Mouse (Mus musculus) spleen, postnatal 4 days (tissue): ENCODE measurements around the gene Terf2ip.

Experiments used
- DNase-seq, 2 experiments: peaks; one replicate each; pipeline ENCODE4 v3.0.0; 2022; ENCODE audit warnings: low spot score in 2 of 2

Gene Terf2ip

GRCm38 (mm10) chr8:112009558-112009957 is 1.6 kb upstream of the Terf2ip start:
- no peak for DNase-seq

- peak; percentile 63 to 84 for DNase-seq
These were observed 631 bp downstream of the Terf2ip start for GRCm38 (mm10) chr8:112011816-112012242.

- no peak for DNase-seq
These were observed 3.7 kb downstream of the Terf2ip start, which contains the start of gene Gm6793 for GRCm38 (mm10) chr8:112014936-112015335. TSS of gene Gm6793 (minus strand) at chr8:112015036.

DNA sequence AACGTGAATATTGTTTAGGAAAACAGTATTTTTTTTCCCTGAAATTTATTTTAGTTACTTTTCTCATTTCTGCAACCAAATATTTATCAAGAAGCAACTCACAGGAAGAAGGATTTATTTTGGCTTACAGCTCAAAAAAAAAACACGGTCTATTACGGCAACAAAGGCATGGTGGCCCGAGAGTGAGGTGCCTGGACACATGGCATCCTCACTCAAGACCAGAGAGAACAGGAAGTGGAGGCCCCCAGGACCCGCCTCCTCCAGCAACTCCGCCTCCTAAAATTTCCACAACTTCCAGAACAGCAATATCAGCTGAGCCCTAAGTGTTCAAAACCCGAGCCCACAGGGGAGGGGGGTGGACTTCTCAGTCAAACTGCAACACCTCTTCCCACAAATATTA is 18.3 kb downstream of the Terf2ip start:
- no peak for DNase-seq

GRCm38 (mm10) chr8:112030663-112031062 is 19.5 kb downstream of the Terf2ip start:
- DNase-seq, result no peak

DNA sequence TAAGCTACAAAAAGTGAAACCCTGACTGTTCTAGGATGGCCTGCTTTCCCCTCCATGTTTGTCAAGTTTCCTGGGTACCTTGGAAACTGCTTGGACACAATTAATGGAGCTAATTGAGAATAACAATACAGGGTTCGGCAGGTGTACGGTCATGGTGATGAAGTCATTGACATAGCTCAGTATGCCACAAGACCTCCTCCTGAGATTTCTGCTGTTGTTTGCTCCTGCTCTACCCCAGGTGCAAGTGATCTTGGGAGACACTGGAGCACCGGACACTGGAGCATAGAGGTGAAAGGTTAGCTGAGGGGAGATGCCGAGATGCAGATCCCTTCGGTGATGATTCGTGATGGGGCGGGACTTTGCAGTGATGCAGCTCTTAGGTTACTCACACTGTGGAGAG is 21.9 kb downstream of the Terf2ip start:
- no peak for DNase-seq

DNA sequence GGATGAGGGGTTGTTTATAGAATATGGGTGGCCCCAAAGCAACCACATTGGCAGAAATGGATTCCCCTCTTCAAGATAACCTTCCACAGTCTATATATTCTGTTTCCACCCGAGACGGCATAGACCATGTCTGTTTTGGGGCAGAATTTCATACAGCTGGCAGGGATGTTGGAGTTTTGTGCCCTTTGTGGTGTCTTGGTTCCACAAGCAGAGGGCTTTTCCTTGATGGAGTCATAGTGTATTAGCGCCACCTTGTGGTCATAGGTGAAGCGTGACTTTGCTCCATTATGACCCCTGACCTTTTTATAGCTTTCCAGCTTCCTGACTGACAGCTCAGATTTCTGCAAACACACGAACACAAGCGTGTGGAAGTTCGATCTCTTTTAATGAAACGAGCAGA is 23.4 kb downstream of the Terf2ip start:
- DNase-seq, result no peak

GRCm38 (mm10) chr8:112037521-112037920 is 26.3 kb downstream of the Terf2ip start:
- no peak for DNase-seq

DNA sequence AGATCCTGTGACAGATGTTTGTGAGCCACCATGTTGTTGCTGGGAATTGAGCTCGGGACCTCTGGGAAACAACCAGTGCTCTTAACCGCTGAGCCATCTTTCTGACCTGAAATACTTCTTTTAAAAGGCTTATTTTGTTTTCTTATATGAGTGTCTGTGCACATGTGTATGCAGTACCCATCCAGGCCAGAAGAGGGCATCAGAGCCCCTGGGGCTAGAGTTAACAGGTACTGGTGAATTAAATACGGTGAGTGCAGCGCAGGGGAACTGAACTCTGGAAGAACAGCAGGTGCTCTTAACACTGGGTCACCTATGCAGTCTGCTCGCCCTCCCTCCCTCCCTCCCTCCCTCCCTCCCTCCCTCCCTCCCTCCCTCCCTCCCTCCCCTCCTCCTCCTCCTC is 34.0 kb downstream of the Terf2ip start:
- DNase-seq, result no peak

DNA sequence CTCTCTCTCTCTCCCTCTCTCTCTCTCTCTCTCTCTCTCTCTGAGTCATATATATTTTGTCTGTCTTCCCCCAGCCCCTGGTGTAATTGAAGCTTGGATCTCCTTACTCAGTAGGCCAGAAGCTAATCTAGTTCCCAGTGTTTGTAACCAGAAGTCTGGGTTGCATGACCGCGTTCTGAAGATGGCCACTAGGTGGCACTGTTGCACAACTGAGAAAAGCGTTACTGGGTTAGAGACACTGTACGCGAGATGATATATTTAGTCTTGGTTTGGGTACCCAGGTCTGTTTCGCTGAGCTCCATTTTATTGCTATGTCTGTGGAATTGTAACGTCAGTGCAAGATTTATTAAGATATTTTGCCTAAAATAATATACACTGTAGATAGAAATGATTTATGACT is 34.7 kb downstream of the Terf2ip start:
- peak; percentile 62 to 88 for DNase-seq

DNA sequence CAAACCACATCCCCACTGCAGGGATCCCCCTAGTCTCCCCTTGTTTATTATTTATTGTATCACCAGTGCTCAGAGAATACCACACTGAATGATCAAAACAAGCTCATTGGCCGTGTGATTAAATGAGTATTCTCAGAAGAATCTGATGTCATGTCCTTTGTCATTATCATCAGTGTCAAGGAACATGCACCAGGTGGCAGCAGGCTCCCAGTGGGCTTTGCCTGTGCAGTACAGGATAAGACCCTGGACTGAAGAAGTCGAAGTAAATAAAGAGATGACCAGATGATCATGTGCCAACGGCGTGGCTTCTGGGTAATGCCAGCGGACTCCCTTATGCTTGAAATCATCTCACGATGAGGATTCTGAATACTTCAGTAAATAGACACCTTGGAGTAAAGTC is 37.1 kb downstream of the Terf2ip start:
- DNase-seq, result no peak

DNA sequence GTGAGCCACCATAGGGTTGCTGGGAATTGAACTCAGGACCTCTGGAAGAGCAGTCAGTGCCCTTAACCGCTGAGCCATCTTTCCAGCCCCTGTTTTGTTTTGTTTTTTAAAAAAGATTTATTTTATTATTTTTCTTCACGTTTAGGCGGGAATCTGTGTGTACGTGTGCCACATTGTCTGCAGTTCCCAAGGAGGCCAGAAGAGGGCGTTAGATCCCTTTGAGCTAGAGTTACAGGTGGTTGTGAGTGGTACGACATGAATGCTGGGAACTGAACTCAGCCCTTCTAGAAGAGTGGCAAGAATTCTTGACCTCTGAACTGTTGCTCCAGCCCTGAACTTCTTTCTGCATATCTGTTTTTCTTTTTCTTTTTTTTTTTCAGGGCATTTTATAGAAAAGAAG is 38.8 kb downstream of the Terf2ip start:
- no peak for DNase-seq

GRCm38 (mm10) chr8:112051537-112051936 is 40.3 kb downstream of the Terf2ip start:
- DNase-seq, result no peak

- no peak for DNase-seq
These were observed 43.3 kb downstream of the Terf2ip start for GRCm38 (mm10) chr8:112054456-112054855.

- no peak for DNase-seq
These were observed 50.2 kb downstream of the Terf2ip start for GRCm38 (mm10) chr8:112061372-112061771.
